Mouse (Mus musculus): ENCODE measurements around the gene Ppfia4. TPM values are rescaled to one million over a fixed set of nuclear protein-coding genes. Genes with fewer than 3 reads are reported as not detected.

Gene Ppfia4
- polyA plus RNA-seq, 2 experiments = 1.1 to 1.2 TPM

DNA sequence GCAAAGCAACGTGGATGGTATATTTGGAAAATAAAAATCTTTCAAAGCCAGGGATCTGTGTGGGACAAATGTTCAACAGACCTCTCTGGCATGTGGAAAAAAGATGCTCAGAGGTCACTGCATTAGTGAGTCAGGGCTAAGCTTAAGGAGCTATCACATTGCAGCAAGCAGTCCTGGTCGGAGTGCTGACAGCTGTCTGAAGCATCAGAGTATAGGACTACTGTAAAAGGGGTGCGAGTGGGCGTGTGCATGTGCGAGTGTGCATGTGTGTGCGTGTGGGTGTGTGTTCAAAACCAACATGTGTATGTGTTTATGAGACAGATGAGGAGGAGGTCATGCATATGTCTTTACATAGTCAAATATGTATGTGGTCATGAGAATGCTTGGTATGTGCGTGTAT is 6.4 kb upstream of the Ppfia4 start:
- Histone ChIP-seq H3K9me3 (ENCODE audit: control insufficient read depth, low read length) (no peaks in the 10 kb centered on the region), H3K27me3 (ENCODE audit: control insufficient read depth, insufficient read depth, low read length) (0 out of 2 replicates have a peak, but pooled peaks cover 4% of the 10 kb centered on the region), H3K9ac (replicated peaks) (no peak overlapping the region), H3K36me3 (replicated peaks; ENCODE audit: control insufficient read depth, insufficient read depth, low read depth) (no peaks in the 10 kb centered on the region), H3K4me1 (replicated peaks; ENCODE audit: control insufficient read depth in 2 of 2, insufficient read depth in 2 of 2, low read length in 1 of 2) (peaks cover 0 to 7% of the 10 kb centered on the region in 2 experiments; a peak in 2 of 4 replicates), H3K4me2 (ENCODE audit: low read depth) (no peak overlapping the region), H3K4me3 (ENCODE audit: insufficient read depth in 1 of 2, low read depth in 2 of 2, low read length in 2 of 2) (no peak overlapping the region), H3K27ac (no peak overlapping the region)
- no peak for ATAC-seq (ENCODE audit: insufficient read depth)
- WGBS (ENCODE audit: insufficient replicate concordance) = 77% methylated on average over 7 of the region's 7 CpGs
- no peak for TF ChIP-seq CTCF (IDR thresholded peaks at IDR 0.05; ENCODE audit: low read depth)
- TF ChIP-seq EP300 (IDR thresholded peaks at IDR 0.05; ENCODE audit: low read depth) = no peak
- no peak for DNase-seq (ENCODE audit: low read depth in 3 of 3, low spot score in 3 of 3)

DNA sequence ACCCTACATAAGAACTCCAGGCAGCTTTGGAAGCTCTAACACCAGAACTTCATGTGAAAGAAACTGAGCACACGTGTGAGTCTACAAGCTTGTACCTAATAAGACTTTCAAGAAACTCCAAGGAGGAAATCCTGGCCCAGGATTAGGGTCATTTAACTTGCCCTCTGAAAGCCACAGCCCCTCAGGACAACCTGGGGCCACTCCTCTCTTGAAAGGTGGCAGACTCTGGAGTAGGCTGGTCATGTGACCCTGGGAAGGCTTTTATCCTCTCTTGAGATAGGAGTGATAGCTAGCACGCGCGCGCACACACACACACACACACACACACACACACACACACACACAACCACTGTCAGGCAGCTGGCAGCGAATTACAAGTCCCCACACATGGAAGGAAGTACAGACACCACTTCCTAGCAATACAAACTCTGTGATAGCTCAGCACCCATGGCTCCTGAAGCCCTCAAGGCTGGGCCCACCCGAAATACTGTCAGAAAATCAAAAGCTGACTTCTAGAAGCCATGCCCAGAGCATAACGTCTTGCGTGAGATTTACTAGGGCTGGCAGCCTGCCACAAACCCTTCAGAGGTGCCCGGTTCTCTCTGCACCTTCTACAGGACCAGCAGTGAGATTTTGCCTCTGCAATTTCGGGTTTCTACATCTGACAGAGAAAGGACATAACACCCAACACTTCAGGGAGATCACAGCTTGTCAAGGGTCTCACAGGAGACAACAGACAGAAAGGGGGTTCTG is 4.4 kb upstream of the Ppfia4 start:
- H3K9me3 ChIP-seq (ENCODE audit: control insufficient read depth, low read length) = no peaks in the 10 kb centered on the region
- no peak overlapping the region for H3K4me2 ChIP-seq (ENCODE audit: low read depth)
- H3K27me3 ChIP-seq (ENCODE audit: control insufficient read depth, insufficient read depth, low read length) = no peaks in the 10 kb centered on the region
- peaks cover 0 to 7% of the 10 kb centered on the region in 2 experiments; a peak in 1 of 4 replicates for H3K4me1 ChIP-seq (replicated peaks; ENCODE audit: control insufficient read depth in 2 of 2, insufficient read depth in 2 of 2, low read length in 1 of 2)
- no peaks in the 10 kb centered on the region for H3K36me3 ChIP-seq (replicated peaks; ENCODE audit: control insufficient read depth, insufficient read depth, low read depth)
- no peak overlapping the region for H3K9ac ChIP-seq (replicated peaks)
- no peak overlapping the region for H3K4me3 ChIP-seq (ENCODE audit: insufficient read depth in 1 of 2, low read depth in 2 of 2, low read length in 2 of 2)
- TF ChIP-seq EP300 (IDR thresholded peaks at IDR 0.05; ENCODE audit: low read depth) = no peak
- no peak for TF ChIP-seq CTCF (IDR thresholded peaks at IDR 0.05; ENCODE audit: low read depth)
- ATAC-seq (ENCODE audit: insufficient read depth) (no peak), DNase-seq (ENCODE audit: low read depth in 3 of 3, low spot score in 3 of 3) (no peak)
- 59% methylated on average over 11 of the region's 11 CpGs for WGBS (ENCODE audit: insufficient replicate concordance)
- no peak overlapping the region for H3K27ac ChIP-seq

DNA sequence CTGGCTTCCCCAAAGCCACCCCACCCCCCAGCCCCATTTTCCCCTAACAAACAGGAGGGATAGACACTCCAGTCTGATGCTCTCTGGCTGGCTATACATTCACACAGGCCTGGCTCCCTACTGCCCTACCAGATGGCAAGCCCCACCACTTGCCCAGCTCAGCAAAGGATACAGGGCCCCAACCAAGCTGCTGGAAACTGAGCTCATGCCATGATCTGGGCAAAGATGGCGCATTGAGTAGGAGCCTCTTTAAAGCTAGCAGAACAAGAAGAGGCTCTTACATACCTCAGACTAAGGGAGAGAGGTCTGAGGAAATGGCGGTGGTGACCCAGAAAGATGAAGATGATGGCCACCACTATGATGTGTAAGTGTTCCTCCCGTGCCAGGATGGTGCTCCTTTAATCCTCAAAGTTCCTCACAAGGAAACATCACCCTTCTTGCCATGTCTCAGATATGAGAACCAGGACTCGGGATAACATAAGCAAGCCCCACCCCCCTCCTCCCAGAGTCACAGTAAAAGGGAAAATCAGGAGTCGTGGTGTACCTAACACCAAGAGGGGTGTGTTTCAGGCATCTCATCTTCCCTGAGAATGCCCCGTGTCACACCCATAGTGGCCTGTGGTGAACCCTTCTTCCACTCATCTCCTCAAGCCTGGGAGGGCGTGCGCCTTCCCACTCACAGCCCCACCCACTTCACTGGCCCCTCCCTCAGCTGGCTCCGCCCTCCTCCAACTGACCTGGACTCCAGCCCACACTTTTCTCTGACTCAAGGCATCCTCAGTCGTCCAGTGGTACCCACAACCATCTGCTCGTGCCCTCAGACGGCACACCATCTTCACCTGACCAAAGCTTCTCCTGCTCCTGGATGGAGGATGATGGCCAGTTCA is 3.4 kb upstream of the Ppfia4 start:
- Histone ChIP-seq H3K4me3 (ENCODE audit: insufficient read depth in 1 of 2, low read depth in 2 of 2, low read length in 2 of 2) (no peak overlapping the region), H3K36me3 (replicated peaks; ENCODE audit: control insufficient read depth, insufficient read depth, low read depth) (no peaks in the 10 kb centered on the region), H3K27ac (no peak overlapping the region), H3K9me3 (ENCODE audit: control insufficient read depth, low read length) (no peaks in the 10 kb centered on the region), H3K4me2 (ENCODE audit: low read depth) (no peak overlapping the region), H3K9ac (replicated peaks) (no peak overlapping the region), H3K27me3 (ENCODE audit: control insufficient read depth, insufficient read depth, low read length) (no peaks in the 10 kb centered on the region), H3K4me1 (replicated peaks; ENCODE audit: control insufficient read depth in 2 of 2, insufficient read depth in 2 of 2, low read length in 1 of 2) (peaks cover 0 to 7% of the 10 kb centered on the region in 2 experiments; a peak in 1 of 4 replicates)
- 61% methylated on average over 12 of the region's 12 CpGs for whole genome bisulfite sequencing (ENCODE audit: insufficient replicate concordance)
- TF ChIP-seq EP300 (IDR thresholded peaks at IDR 0.05; ENCODE audit: low read depth) (no peak), CTCF (IDR thresholded peaks at IDR 0.05; ENCODE audit: low read depth) (no peak)
- ATAC-seq (ENCODE audit: insufficient read depth) (no peak), DNase-seq (ENCODE audit: low read depth in 3 of 3, low spot score in 3 of 3) (no peak)

DNA sequence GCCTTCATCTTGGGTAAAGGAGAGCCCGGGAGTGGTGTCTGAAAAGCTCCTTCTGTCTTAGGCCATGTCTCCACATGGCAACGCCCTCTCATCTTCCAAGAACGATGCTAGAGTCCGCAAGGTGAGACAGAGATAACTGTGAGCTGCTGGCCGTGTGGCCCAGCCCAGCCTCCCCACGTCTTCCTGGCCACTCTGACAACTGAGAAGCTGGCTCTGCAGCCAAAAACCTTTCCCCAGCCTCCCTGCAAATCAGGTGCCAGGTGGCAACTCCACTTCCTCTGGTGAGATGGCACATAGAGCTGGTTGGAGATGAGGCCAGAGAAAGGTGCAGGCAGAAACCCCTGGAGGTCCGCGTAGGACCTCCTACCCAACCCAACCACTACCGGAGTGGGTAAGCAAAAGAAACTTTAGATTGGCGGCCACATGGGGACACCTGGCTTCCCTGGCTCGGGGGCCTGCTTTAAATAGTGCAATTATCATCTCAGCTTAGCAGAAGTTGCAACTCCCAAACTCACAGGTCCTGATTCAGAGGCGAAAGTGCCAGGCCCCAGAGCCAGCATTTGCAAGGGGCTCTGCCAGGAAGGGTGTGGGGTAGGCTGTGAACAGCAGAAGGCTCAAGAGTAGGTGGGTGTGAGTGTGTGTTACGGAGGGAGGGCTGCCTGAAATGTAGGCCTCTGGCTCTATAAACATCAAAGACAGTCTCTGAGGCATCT is 2.6 kb upstream of the Ppfia4 start:
- Histone ChIP-seq H3K27ac (no peak overlapping the region), H3K4me1 (replicated peaks; ENCODE audit: control insufficient read depth in 2 of 2, insufficient read depth in 2 of 2, low read length in 1 of 2) (peaks cover 0 to 7% of the 10 kb centered on the region in 2 experiments; a peak in 1 of 4 replicates), H3K27me3 (ENCODE audit: control insufficient read depth, insufficient read depth, low read length) (no peaks in the 10 kb centered on the region), H3K4me3 (ENCODE audit: insufficient read depth in 1 of 2, low read depth in 2 of 2, low read length in 2 of 2) (no peak overlapping the region), H3K9me3 (ENCODE audit: control insufficient read depth, low read length) (no peaks in the 10 kb centered on the region), H3K9ac (replicated peaks) (no peak overlapping the region), H3K36me3 (replicated peaks; ENCODE audit: control insufficient read depth, insufficient read depth, low read depth) (no peaks in the 10 kb centered on the region), H3K4me2 (ENCODE audit: low read depth) (no peak overlapping the region)
- 57% methylated on average over 13 of the region's 13 CpGs for WGBS (ENCODE audit: insufficient replicate concordance)
- ATAC-seq (ENCODE audit: insufficient read depth) (0 out of 2 replicates have a peak, but pooled peaks have one; percentile 22), DNase-seq (ENCODE audit: low read depth in 3 of 3, low spot score in 3 of 3) (no peak)
- TF ChIP-seq CTCF (IDR thresholded peaks at IDR 0.05; ENCODE audit: low read depth) (no peak), EP300 (IDR thresholded peaks at IDR 0.05; ENCODE audit: low read depth) (no peak)

Data from liver, embryonic 14.5 days (tissue).